Mouse (Mus musculus): ENCODE results near the gene Creld2.
"Not testable (repeated sequence)": the region's sequence is repeated elsewhere in the genome, so short reads cannot be mapped to it uniquely, and the experiment has no call there.

The Creld2 gene

DNA sequence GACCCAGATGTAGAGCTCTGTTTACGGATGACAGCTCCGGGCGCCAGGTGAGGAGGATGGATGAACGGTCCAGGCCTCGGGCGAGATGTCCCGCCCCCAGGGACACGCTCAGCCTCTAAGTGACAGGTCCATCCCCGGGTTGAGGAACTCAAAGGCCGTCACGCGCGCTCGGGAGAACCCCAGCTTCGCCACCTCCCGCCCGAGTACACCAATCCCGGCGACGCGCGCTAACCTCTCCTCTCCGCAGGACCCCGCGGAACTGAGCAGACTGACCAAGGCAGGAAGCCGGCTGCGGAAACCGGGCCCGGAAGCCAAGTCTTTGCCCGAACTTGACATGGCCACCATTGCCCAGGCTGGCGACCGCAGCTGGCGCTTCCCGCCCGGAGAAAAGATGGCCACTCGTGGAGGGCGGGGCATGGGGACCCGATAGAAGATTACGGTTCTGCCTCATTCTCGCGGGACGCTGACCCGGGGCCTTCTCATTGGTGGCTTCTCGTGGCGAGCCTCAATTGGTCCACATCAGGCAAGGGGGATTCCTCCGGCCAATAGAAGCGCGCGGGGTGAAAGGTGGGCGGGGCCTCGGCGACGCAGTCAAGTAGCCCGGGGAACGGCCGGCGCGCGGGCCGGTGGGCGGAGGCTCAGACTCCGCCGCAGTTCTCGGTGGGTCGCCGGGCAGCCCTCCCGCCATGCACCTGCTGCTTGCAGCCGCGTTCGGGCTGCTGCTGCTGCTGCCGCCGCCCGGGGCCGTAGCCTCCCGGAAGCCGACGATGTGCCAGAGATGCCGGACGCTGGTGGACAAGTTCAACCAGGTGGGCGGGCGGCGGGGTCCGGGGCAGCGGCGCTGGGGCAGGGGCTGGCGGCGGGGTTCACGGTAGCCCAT, at the start of gene Creld2, which contains the start of gene Alg12:
TSS of gene Creld2 (plus strand) at position 621 of the 880 bp plus-strand sequence.
TSS of gene Alg12 (minus strand) at position 293 of the 880 bp plus-strand sequence.
- peak; percentile 100 for DNase-seq

- DNase-seq, result not testable (repeated sequence)
These were observed 44.8 kb upstream of the Creld2 start for GRCm38 (mm10) chr15:88774630-88775029.

- DNase-seq, result no peak
These were observed 27.2 kb upstream of the Creld2 start for GRCm38 (mm10) chr15:88792140-88792850.

DNA sequence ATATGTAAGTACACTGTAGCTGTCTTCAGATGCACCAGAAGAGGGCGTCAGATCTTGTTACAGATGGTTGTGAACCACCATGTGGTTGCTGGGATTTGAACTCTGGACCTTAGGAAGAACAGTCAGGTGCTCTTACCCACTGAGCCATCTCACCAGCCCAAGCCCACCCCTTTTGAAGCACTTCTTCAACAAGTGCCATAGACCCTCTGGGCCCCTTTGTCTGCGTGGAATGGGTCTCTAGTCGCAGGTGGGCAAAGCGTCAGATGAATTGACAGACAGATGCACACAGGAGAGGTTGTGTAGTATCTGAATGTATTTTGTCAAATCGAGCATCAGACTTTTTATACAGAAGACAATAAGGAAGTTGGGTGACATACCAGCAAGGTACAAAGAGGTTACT, 24.7 kb upstream of the Creld2 start:
- not testable (repeated sequence) for DNase-seq

DNA sequence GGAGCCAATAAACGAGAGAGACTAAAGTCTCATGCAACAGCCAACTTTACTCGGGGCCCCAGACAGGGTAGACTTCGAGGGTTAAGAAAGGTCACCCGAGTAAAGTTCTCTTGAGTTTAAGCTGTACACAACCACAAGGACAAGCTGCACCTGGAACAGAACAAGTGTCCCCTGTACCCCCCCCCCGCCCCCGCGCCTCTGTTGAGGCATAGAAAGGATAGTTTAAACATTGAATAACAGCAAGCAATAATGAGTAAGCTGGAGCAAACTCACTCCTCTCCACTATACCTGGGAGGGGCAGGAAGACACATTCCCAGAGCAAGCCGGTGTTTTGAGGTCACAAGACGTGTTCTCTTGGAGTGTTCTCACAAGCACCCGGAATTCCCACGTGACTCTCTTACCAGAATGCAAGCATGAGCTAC, 19.5 kb upstream of the Creld2 start:
- DNase-seq, result no peak

- no peak for DNase-seq
These were observed 18.5 kb upstream of the Creld2 start for GRCm38 (mm10) chr15:88800921-88801354.

GRCm38 (mm10) chr15:88801903-88802302, 17.5 kb upstream of the Creld2 start:
- no peak for DNase-seq

DNA sequence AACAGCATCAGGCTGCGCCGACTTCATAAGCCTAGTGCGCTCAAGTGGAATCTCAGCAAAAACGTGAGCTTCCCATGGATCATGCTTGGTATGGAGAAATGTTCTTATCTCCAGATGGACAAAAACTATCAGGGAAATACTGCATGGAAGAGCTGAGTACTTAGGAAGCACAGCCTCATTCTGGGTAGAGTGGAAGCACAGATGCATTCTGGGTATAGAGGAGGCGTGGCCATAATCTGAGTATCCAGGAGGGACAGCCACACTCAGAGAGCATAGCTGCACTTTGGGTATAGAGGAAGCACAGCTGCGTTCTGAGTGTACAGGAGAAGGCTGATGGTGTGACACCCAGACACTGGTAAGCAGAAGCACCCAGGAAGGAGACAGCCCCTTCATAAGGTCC, 17.1 kb upstream of the Creld2 start:
- DNase-seq, result no peak

DNA sequence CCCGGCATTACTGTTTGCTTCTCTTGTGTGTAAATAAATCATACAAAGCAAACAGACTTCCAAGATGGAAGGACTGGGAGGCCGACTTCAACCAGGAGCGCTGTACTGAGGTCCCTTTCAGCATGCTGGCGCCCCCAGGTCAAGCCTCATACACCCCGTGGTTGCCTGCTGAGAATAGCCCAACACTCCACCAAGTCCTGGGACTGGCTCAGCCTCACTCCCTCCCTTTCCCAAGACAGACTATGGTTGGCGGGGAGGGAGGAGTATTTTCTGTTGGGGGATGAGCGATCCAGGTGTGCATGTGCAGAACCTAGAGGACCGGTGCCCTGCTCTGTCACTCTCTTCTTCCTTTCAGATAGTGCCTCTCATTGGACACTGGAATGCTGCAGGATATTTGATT, 11.3 kb upstream of the Creld2 start:
- no peak for DNase-seq

GRCm38 (mm10) chr15:88810369-88810768, 9.1 kb upstream of the Creld2 start:
- no peak for DNase-seq

GRCm38 (mm10) chr15:88813262-88813661, 6.2 kb upstream of the Creld2 start:
- no peak for DNase-seq

DNA sequence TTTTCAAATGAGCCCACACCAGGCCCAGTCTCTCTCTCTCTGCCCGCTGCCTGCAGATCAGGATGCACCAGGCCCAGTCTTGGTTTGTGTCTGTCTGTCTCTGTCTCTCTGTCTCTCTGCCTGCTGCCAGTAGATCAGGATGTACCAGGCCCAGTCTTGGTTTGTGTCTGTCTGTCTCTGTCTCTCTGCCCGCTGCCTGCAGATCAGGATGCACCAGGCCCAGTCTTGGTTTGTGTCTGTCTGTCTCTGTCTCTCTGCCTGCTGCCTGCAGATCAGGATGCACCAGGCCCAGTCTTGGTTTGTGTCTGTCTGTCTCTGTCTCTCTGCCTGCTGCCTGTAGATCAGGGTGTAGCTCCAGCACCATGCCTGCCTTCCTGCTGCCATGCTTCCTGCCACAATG, 5.6 kb upstream of the Creld2 start:
- not testable (repeated sequence) for DNase-seq

DNA sequence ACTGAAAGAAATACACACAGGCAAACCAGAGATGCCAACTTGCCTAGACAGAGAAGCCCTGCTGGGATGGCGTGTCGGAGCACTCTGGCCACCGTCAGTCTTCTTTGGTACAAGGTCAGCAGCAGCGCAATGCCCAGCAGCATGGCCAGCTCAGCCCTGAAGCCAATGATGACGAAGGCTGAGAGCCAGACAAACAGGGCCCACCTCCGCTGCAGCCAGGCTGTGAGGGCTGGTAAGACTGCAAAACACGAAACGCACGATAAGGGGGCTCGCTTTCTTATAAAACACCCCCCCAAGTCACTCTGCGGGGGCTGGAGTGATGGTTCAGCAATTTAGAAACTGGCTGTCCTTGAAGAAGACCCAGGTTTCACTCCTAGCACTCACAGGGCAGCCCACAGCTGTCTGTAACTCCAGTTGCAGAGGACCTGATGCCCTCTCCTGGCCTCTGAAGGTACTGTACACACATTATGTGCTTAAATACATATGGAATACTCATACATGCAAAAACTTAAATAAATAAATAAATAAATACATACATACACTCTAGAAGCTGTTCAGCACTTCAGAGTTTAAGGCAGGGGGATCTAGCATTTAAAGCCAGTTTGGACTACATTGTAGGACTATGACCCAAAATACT, 4.9 kb upstream of the Creld2 start:
- no peak for DNase-seq

GRCm38 (mm10) chr15:88815196-88815700, 4.2 kb upstream of the Creld2 start:
- no peak for DNase-seq

GRCm38 (mm10) chr15:88819906-88820303, 459 bp downstream of the Creld2 start:
- DNase-seq, result no peak

GRCm38 (mm10) chr15:88821403-88821802, 2.0 kb downstream of the Creld2 start:
- peak; percentile 38 for DNase-seq

DNA sequence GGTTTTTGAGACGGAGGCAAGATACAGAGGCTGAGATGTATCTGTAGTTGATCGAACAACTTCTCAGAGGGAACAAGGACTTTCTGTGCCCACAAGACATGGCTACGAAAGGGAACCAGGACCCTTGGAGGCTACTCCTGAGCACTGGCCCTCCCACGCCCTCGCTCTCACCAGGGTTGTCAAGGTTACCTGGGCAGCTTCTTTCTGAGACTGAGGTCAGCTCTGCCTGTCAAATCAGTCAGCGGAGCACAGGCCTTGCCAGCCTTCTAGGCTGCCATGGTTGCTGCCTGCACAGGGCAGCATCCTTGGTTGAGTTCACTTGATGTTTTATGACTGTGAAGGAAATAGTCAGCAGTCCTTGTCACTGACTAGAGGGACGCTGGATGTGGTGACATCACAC, 3.1 kb downstream of the Creld2 start:
- no peak for DNase-seq

DNA sequence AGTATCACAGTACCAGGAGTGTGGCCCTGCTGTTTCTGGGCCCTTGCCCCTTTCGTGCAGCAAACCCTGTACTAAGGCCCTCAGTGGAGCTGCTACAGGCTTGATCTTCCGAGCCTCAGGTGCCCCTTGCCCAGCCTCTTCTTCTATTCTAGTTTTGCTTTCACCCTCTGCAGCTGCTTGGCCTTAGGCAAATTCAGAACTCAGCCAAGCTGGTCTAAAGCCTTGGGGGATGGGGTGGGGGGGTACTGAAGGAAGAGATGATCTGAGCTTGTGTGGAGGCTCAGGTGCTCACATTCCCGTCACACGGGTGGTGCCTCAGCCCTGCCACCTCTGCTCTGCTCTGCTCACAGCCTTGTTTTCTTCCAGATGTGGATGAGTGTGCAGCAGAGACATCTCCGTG, 3.9 kb downstream of the Creld2 start:
- DNase-seq, result no peak

GRCm38 (mm10) chr15:88827466-88827865, 8.0 kb downstream of the Creld2 start:
- DNase-seq, result no peak

- DNase-seq, result peak; percentile 97
These were observed 8.7 kb downstream of the Creld2 start for GRCm38 (mm10) chr15:88827991-88828799.

DNA sequence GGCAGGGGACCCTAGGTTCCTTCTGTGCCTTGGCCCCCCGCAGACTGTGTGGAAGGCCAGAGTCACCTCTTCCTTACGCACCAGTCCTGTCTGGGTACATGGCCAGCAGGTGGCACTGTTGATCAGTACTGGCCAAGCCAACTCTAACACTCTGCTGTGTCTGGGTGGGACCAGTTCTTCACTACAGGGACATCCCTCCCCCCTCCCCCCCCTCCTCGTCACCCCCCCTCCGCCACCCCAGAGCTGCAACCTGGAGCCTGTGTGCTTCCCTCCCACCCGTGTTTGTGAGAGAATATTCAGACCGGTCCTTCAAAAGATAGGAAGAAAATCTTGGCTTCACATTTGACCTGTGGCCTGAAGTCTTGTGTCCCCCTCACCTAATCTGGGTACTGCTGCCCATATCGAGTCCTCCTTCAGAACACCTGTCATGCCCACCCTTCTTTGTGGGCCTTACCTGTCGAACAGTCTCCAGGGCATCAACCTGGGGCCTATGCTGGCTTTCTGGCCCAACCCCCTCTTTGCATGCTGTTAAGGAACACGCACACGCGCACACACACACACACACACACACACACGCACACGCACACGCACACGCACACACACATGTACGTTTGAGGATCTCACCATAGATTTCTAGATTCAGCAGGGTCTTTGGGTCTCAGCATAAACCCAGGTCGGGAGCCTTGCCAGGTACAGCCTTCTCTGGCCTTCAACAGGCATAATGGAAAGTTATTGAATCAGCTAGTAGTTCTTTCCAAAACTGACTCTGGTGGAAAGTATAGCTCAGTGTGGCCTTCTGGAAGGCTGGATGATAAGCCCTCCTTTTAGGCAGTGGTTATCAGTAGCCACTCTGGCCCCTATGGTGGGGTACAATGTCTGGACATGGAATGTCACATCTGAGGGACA, 9.6 kb downstream of the Creld2 start:
- peak; percentile 94 for DNase-seq
